Mouse (Mus musculus) ZHBTc4 (cell line): Measurements from ENCODE around the gene Tspoap1.

Source experiments
- DNase-seq: peaks from one replicate; pipeline ENCODE4 v3.0.0-alpha.2; 2011; ENCODE audit warnings: low read depth, low spot score

Gene Tspoap1

GRCm38 (mm10) chr11:87808236-87808635 lies 47.9 kb downstream of the Tspoap1 start:
- no peak for DNase-seq

- no peak for DNase-seq
Observed at GRCm38 (mm10) chr11:87811396-87811795, 51.1 kb downstream of the Tspoap1 start.

- no peak for DNase-seq
Observed at GRCm38 (mm10) chr11:87814831-87815230, 54.5 kb downstream of the Tspoap1 start.

GRCm38 (mm10) chr11:87816707-87817442 lies 56.5 kb downstream of the Tspoap1 start:
- DNase-seq = no peak

- DNase-seq = peak; percentile 84
Observed at GRCm38 (mm10) chr11:87817443-87817773, 57.1 kb downstream of the Tspoap1 start.

GRCm38 (mm10) chr11:87821502-87821901 lies 61.2 kb downstream of the Tspoap1 start:
- no peak for DNase-seq

- DNase-seq = no peak
Observed at GRCm38 (mm10) chr11:87828239-87828900, 68.0 kb downstream of the Tspoap1 start, which contains the start of gene Lpo. Lpo (minus strand) TSS chr11:87828289.
